Mouse (Mus musculus) liver, embryonic 14.5 days (tissue): ENCODE data around the gene Elmo1. TPM values are rescaled to one million over a fixed set of nuclear protein-coding genes. Genes with fewer than 3 reads are reported as not detected.

Experiments used
- ATAC-seq: fragments of 200-750 bp; cut with Nextera tagmentation; 2 replicates; pipeline ENCODE4 v1.8.0; 2017; ENCODE audit warnings: moderate number of reproducible peaks, mild to moderate bottlenecking, moderate library complexity; ENCODE audit not compliant: insufficient read depth
- DNase-seq, 3 experiments: peaks; one replicate each; pipeline ENCODE4 v3.0.0-alpha.2; 2012 to 2013; ENCODE audit warnings: low read depth in 3 of 3, low spot score in 3 of 3
- H3K27ac ChIP-seq: fragments of 300-500 bp; sonication (generic); 2 replicates; pipeline ENCODE4 v1.5.1; 2014; ENCODE audit warnings: moderate library complexity, mild to moderate bottlenecking, control low read depth, inconsistent platforms
- H3K27me3 ChIP-seq: fragments of 300-500 bp; sonication (generic); 2 replicates; pipeline ENCODE4 v1.6.1; 2014; ENCODE audit warnings: mild to moderate bottlenecking, low read length, moderate library complexity; ENCODE audit not compliant: control insufficient read depth, insufficient read depth
- H3K36me3 ChIP-seq: fragments of 300-500 bp; sonication (generic); replicated peaks from 2 replicates; pipeline ENCODE4 v1.6.1; 2014; ENCODE audit warnings: low read depth; ENCODE audit not compliant: control insufficient read depth, insufficient read depth
- H3K4me1 ChIP-seq, 2 experiments: fragments of 200-500 bp in 1 of 2; fragments of 300-500 bp in 1 of 2; sonication (generic) in 1 of 2; replicated peaks; 2 replicates each; pipeline ENCODE4 v1.6.1; 2012 to 2014; ENCODE audit warnings: antibody characterized with exemption in 1 of 2, inconsistent platforms in 1 of 2, low read length in 1 of 2; ENCODE audit not compliant: control insufficient read depth in 2 of 2, insufficient read depth in 2 of 2
- H3K4me2 ChIP-seq: fragments of 300-500 bp; sonication (generic); 2 replicates; pipeline ENCODE4 v1.6.1; 2014; ENCODE audit warnings: low read depth, mild to moderate bottlenecking, control low read depth, moderate library complexity
- H3K4me3 ChIP-seq, 2 experiments: fragments of 200-500 bp in 1 of 2; fragments of 300-500 bp in 1 of 2; sonication (generic) in 1 of 2; 2 replicates each; pipeline ENCODE4 v1.5.1; 2012 to 2014; ENCODE audit warnings: low read depth in 2 of 2, low read length in 2 of 2, mild to moderate bottlenecking in 2 of 2, control low read depth in 1 of 2, inconsistent platforms in 1 of 2, moderate library complexity in 1 of 2; ENCODE audit not compliant: insufficient read depth in 1 of 2
- H3K9ac ChIP-seq: fragments of 300-500 bp; sonication (generic); replicated peaks from 2 replicates; pipeline ENCODE4 v1.6.1; 2014; ENCODE audit warnings: mild to moderate bottlenecking, control low read depth, moderate library complexity
- H3K9me3 ChIP-seq: fragments of 300-500 bp; sonication (generic); 2 replicates; pipeline ENCODE4 v1.6.1; 2016; ENCODE audit warnings: low read length, mixed read lengths; ENCODE audit not compliant: control insufficient read depth
- CTCF ChIP-seq: IDR thresholded peaks from 2 replicates; pipeline ENCODE4 v1.5.1; 2016; ENCODE audit warnings: antibody characterized with exemption, low read depth, control low read depth
- EP300 ChIP-seq: IDR thresholded peaks from 2 replicates; pipeline ENCODE4 v1.6.1; 2016; ENCODE audit warnings: antibody characterized with exemption, low read depth
- WGBS: fragments of 180-500 bp; shearing (Covaris S2); extraction: QIAGEN DNeasy Blood & Tissue Kit; methylation state at CpG from one replicate; pipeline ENCODE4 v1.1.7; 2014; ENCODE audit not compliant: insufficient replicate concordance; 5-methylcytosine and 5-hydroxymethylcytosine counted together
- polyA plus RNA-seq, 2 experiments: library from polyadenylated mRNA; depleted of rRNA in 1 of 2; stranded (reverse) in 1 of 2; unstranded in 1 of 2; fragments of >200 nt; fragmentation: Nextera tagmentation in 1 of 2; extraction: Ambion mirVana in 1 of 2; gene quantifications; 2 replicates each; pipeline versions ENCODE4 v1.2.1 to v1.2.3; 2012 to 2014

The Elmo1 gene
- polyA plus RNA-seq, 2 experiments, result 3.0 to 3.9 TPM

GRCm38 (mm10) chr13:20311612-20312011 is 221.2 kb downstream of the Elmo1 start:
- 20% methylated on average over 3 of the region's 3 CpGs for WGBS
- no peak for ATAC-seq

GRCm38 (mm10) chr13:20313345-20313744 is 222.9 kb downstream of the Elmo1 start:
- Histone ChIP-seq H3K9ac (no peak overlapping the region), H3K9me3 (no peaks in the 10 kb centered on the region), H3K36me3 (no peaks in the 10 kb centered on the region), H3K27me3 (no peaks in the 10 kb centered on the region), H3K27ac (no peak overlapping the region), H3K4me3 (no peak overlapping the region), H3K4me1 (no peaks in the 10 kb centered on the region), H3K4me2 (no peak overlapping the region)
- no peak for ATAC-seq
- no peak for DNase-seq
- 64% methylated on average over 6 of the region's 6 CpGs for WGBS
- no peak for TF ChIP-seq CTCF
- TF ChIP-seq EP300, result no peak

More at GRCm38 (mm10) chr13:20311612-20312011, 221.2 kb downstream of the Elmo1 start:
- H3K27me3 ChIP-seq, result no peaks in the 10 kb centered on the region
- H3K4me1 ChIP-seq, result no peaks in the 10 kb centered on the region
- no peak overlapping the region for H3K4me2 ChIP-seq
- H3K9ac ChIP-seq, result no peak overlapping the region
- no peak for TF ChIP-seq EP300
- TF ChIP-seq CTCF, result peak; percentile 75
- H3K4me3 ChIP-seq, result no peak overlapping the region
- no peaks in the 10 kb centered on the region for H3K36me3 ChIP-seq
- DNase-seq, result peak; percentile 23 to 29 (median 27)
- H3K27ac ChIP-seq, result no peak overlapping the region
- no peaks in the 10 kb centered on the region for H3K9me3 ChIP-seq

- no peak overlapping the region for H3K27ac ChIP-seq
- no peak overlapping the region for H3K9ac ChIP-seq
- DNase-seq (no peak), ATAC-seq (no peak)
- TF ChIP-seq EP300 (no peak), CTCF (no peak)
- H3K36me3 ChIP-seq, result no peaks in the 10 kb centered on the region
- no peak overlapping the region for H3K4me2 ChIP-seq
- H3K4me1 ChIP-seq, result no peaks in the 10 kb centered on the region
- H3K4me3 ChIP-seq, result no peak overlapping the region
- 74% methylated on average over 11 of the region's 11 CpGs for WGBS
- no peaks in the 10 kb centered on the region for H3K27me3 ChIP-seq
- H3K9me3 ChIP-seq, result no peaks in the 10 kb centered on the region
These were observed 225.7 kb downstream of the Elmo1 start for GRCm38 (mm10) chr13:20316139-20316538.

- Histone ChIP-seq H3K4me2 (no peak overlapping the region), H3K4me3 (no peak overlapping the region), H3K9ac (no peak overlapping the region), H3K27ac (no peak overlapping the region), H3K36me3 (no peaks in the 10 kb centered on the region), H3K9me3 (no peaks in the 10 kb centered on the region), H3K4me1 (no peaks in the 10 kb centered on the region), H3K27me3 (no peaks in the 10 kb centered on the region)
- 81% methylated on average over 3 of the region's 3 CpGs for WGBS
- no peak for TF ChIP-seq CTCF
- TF ChIP-seq EP300, result no peak
- DNase-seq (no peak), ATAC-seq (no peak)
These were observed 228.3 kb downstream of the Elmo1 start for GRCm38 (mm10) chr13:20318615-20319219.

GRCm38 (mm10) chr13:20320232-20320631 is 229.8 kb downstream of the Elmo1 start:
- ATAC-seq (no peak), DNase-seq (no peak)
- Histone ChIP-seq H3K9me3 (no peaks in the 10 kb centered on the region), H3K4me1 (no peaks in the 10 kb centered on the region), H3K36me3 (no peaks in the 10 kb centered on the region), H3K9ac (no peak overlapping the region), H3K4me3 (no peak overlapping the region), H3K4me2 (no peak overlapping the region), H3K27me3 (no peaks in the 10 kb centered on the region), H3K27ac (no peak overlapping the region)
- no peak for TF ChIP-seq CTCF
- WGBS, result 78% methylated on average over 5 of the region's 5 CpGs
